Mouse (Mus musculus) midbrain, embryonic 10.5 days (tissue): ENCODE results near the gene Olfr985. TPM values are rescaled to one million over a fixed set of nuclear protein-coding genes. Genes with fewer than 3 reads are reported as not detected.

Experiments
- polyA plus RNA-seq: library from polyadenylated mRNA; unstranded; fragments of >200 nt; fragmentation: Nextera tagmentation; extraction: Ambion mirVana; gene quantifications from 2 replicates; pipeline ENCODE4 v1.2.1, GENCODE M21; 2016

Gene Olfr985
- polyA plus RNA-seq, 1 experiment from 2014 or later = not detected

Other genes starting within 250 kb of the Olfr985 start
- gene Olfr229, start 222.8 kb downstream of the Olfr985 start, polyA plus RNA-seq = not detected in 2 replicates
- not detected in 2 replicates for gene Olfr974, start 192.7 kb downstream of the Olfr985 start, polyA plus RNA-seq
- not detected in 2 replicates for gene Olfr975, start 178.1 kb downstream of the Olfr985 start, polyA plus RNA-seq
- gene Olfr976, start 169.1 kb downstream of the Olfr985 start, polyA plus RNA-seq = not detected in 2 replicates
- not detected in 2 replicates for gene Olfr978, start 138.1 kb downstream of the Olfr985 start, polyA plus RNA-seq
- gene Olfr979, start 126.7 kb downstream of the Olfr985 start, polyA plus RNA-seq = not detected in 2 replicates
- not detected in 2 replicates for gene Olfr980, start 120.6 kb downstream of the Olfr985 start, polyA plus RNA-seq
- gene Olfr981, start 108.7 kb downstream of the Olfr985 start, polyA plus RNA-seq = not detected in 2 replicates
- gene Olfr982, start 56.4 kb downstream of the Olfr985 start, polyA plus RNA-seq = not detected in 2 replicates
- gene Olfr983, start 36.6 kb downstream of the Olfr985 start, polyA plus RNA-seq = not detected in 2 replicates
- gene Olfr984, start 16.0 kb downstream of the Olfr985 start, polyA plus RNA-seq = not detected in 2 replicates
- gene Tmem225, start 17.9 kb upstream of the Olfr985 start, polyA plus RNA-seq = not detected in 2 replicates
- gene Olfr986, start 50.7 kb upstream of the Olfr985 start, polyA plus RNA-seq = not detected in 2 replicates
- 7.0 and 7.1 TPM in 2 replicates for gene Zfp202, start 62.1 kb upstream of the Olfr985 start, polyA plus RNA-seq
- 5.4 and 11.7 TPM in 2 replicates for gene Scn3b, start 139.0 kb upstream of the Olfr985 start, polyA plus RNA-seq